Mouse (Mus musculus) liver, embryonic 14.5 days (tissue): ENCODE measurements around the gene Adam22. TPM values are rescaled to one million over a fixed set of nuclear protein-coding genes. Genes with fewer than 3 reads are reported as not detected.

Experiments used
- ATAC-seq: fragments of 200-750 bp; cut with Nextera tagmentation; 2 replicates; pipeline ENCODE4 v1.8.0; 2017; ENCODE audit warnings: moderate number of reproducible peaks, mild to moderate bottlenecking, moderate library complexity; ENCODE audit not compliant: insufficient read depth
- DNase-seq, 3 experiments: peaks; one replicate each; pipeline ENCODE4 v3.0.0-alpha.2; 2012 to 2013; ENCODE audit warnings: low read depth in 3 of 3, low spot score in 3 of 3
- H3K27ac ChIP-seq: fragments of 300-500 bp; sonication (generic); 2 replicates; pipeline ENCODE4 v1.5.1; 2014; ENCODE audit warnings: moderate library complexity, mild to moderate bottlenecking, control low read depth, inconsistent platforms
- H3K27me3 ChIP-seq: fragments of 300-500 bp; sonication (generic); 2 replicates; pipeline ENCODE4 v1.6.1; 2014; ENCODE audit warnings: mild to moderate bottlenecking, low read length, moderate library complexity; ENCODE audit not compliant: control insufficient read depth, insufficient read depth
- H3K36me3 ChIP-seq: fragments of 300-500 bp; sonication (generic); replicated peaks from 2 replicates; pipeline ENCODE4 v1.6.1; 2014; ENCODE audit warnings: low read depth; ENCODE audit not compliant: control insufficient read depth, insufficient read depth
- H3K4me1 ChIP-seq, 2 experiments: fragments of 200-500 bp in 1 of 2; fragments of 300-500 bp in 1 of 2; sonication (generic) in 1 of 2; replicated peaks; 2 replicates each; pipeline ENCODE4 v1.6.1; 2012 to 2014; ENCODE audit warnings: antibody characterized with exemption in 1 of 2, inconsistent platforms in 1 of 2, low read length in 1 of 2; ENCODE audit not compliant: control insufficient read depth in 2 of 2, insufficient read depth in 2 of 2
- H3K4me2 ChIP-seq: fragments of 300-500 bp; sonication (generic); 2 replicates; pipeline ENCODE4 v1.6.1; 2014; ENCODE audit warnings: low read depth, mild to moderate bottlenecking, control low read depth, moderate library complexity
- H3K4me3 ChIP-seq, 2 experiments: fragments of 200-500 bp in 1 of 2; fragments of 300-500 bp in 1 of 2; sonication (generic) in 1 of 2; 2 replicates each; pipeline ENCODE4 v1.5.1; 2012 to 2014; ENCODE audit warnings: low read depth in 2 of 2, low read length in 2 of 2, mild to moderate bottlenecking in 2 of 2, control low read depth in 1 of 2, inconsistent platforms in 1 of 2, moderate library complexity in 1 of 2; ENCODE audit not compliant: insufficient read depth in 1 of 2
- H3K9ac ChIP-seq: fragments of 300-500 bp; sonication (generic); replicated peaks from 2 replicates; pipeline ENCODE4 v1.6.1; 2014; ENCODE audit warnings: mild to moderate bottlenecking, control low read depth, moderate library complexity
- H3K9me3 ChIP-seq: fragments of 300-500 bp; sonication (generic); 2 replicates; pipeline ENCODE4 v1.6.1; 2016; ENCODE audit warnings: low read length, mixed read lengths; ENCODE audit not compliant: control insufficient read depth
- CTCF ChIP-seq: IDR thresholded peaks from 2 replicates; pipeline ENCODE4 v1.5.1; 2016; ENCODE audit warnings: antibody characterized with exemption, low read depth, control low read depth
- EP300 ChIP-seq: IDR thresholded peaks from 2 replicates; pipeline ENCODE4 v1.6.1; 2016; ENCODE audit warnings: antibody characterized with exemption, low read depth
- WGBS: fragments of 180-500 bp; shearing (Covaris S2); extraction: QIAGEN DNeasy Blood & Tissue Kit; methylation state at CpG from one replicate; pipeline ENCODE4 v1.1.7; 2014; ENCODE audit not compliant: insufficient replicate concordance; 5-methylcytosine and 5-hydroxymethylcytosine counted together
- polyA plus RNA-seq, 2 experiments: library from polyadenylated mRNA; depleted of rRNA in 1 of 2; stranded (reverse) in 1 of 2; unstranded in 1 of 2; fragments of >200 nt; fragmentation: Nextera tagmentation in 1 of 2; extraction: Ambion mirVana in 1 of 2; gene quantifications; 2 replicates each; pipeline versions ENCODE4 v1.2.1 to v1.2.3; 2012 to 2014

Adam22 gene
- polyA plus RNA-seq, 2 experiments, result 0.13 to 0.25 TPM

DNA sequence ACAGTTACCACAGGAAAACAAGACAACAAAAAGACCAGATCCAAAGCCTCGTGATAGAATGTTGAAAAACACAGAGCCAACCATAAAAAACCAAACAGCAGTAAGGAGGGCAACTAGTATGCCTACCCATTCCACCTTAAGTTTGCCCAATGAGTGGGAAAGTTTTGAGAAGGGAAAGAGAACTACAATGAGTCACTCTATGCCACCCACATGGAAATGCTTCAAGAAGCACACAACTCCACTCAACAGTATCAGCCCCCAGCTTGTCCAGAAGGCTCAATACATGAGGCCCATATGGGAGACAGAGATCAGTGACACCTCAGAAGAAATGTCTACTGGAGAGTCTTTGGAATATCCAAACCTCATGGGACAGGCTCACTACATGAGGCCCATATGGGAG is 187.3 kb downstream of the Adam22 start:
- Histone ChIP-seq H3K27me3 (no peaks in the 10 kb centered on the region), H3K9ac (no peak overlapping the region), H3K9me3 (no peaks in the 10 kb centered on the region), H3K4me3 (no peak overlapping the region), H3K4me1 (no peaks in the 10 kb centered on the region), H3K36me3 (no peaks in the 10 kb centered on the region), H3K27ac (no peak overlapping the region), H3K4me2 (no peak overlapping the region)
- ATAC-seq (no peak), DNase-seq (no peak)
- 38% methylated on average over 1 of the region's 1 CpGs for WGBS
- TF ChIP-seq CTCF (no peak), EP300 (no peak)

DNA sequence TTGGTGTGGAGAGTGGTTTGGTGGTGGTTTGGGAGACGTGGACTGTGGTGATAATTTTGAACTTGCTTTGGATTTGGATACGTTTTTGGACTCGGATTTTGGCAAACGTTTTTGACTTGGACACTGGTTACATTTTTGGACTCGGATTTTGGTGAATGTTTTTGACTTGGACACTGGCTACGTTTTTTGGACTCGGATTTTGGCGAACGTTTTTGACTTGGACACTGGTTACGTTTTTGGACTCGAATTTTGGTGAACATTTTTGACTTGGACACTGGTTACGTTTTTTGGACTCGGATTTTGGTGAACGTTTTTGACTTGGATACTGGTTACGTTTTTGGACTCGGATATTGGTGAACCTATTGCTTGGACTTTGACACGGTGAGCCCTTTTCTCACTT is 189.8 kb downstream of the Adam22 start:
- Histone ChIP-seq H3K9ac (no peak overlapping the region), H3K4me1 (no peaks in the 10 kb centered on the region), H3K27ac (no peak overlapping the region), H3K4me2 (no peak overlapping the region), H3K36me3 (no peaks in the 10 kb centered on the region), H3K9me3 (no peaks in the 10 kb centered on the region), H3K27me3 (no peaks in the 10 kb centered on the region), H3K4me3 (no peak overlapping the region)
- TF ChIP-seq CTCF, result no peak
- no peak for TF ChIP-seq EP300
- ATAC-seq (no peak), DNase-seq (no peak)
- WGBS, result 65% methylated on average over 17 of the region's 17 CpGs

DNA sequence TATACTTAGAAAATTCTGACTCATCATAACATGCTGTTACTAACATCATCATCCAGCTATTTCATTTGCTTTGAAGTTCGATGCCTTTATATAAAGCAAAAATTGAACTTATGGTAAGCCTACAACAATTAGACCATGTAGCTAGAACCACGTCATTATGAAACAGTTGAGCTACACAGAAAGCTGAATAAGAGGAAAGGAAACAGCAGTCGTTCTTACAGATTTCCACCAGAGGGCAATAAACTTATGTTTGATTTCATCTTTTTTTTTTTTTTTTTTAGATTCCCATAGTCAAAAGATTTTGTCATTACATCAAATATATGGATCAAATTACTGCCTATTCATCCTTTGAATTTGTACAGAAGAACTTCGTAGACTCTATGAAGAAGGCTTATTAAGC is 203.2 kb downstream of the Adam22 start:
- Histone ChIP-seq H3K27ac (no peak overlapping the region), H3K4me3 (no peak overlapping the region), H3K36me3 (no peaks in the 10 kb centered on the region), H3K9me3 (no peaks in the 10 kb centered on the region), H3K4me1 (no peaks in the 10 kb centered on the region), H3K4me2 (no peak overlapping the region), H3K9ac (no peak overlapping the region), H3K27me3 (no peaks in the 10 kb centered on the region)
- DNase-seq, result no peak
- no peak for ATAC-seq
- 34% methylated on average over 4 of the region's 4 CpGs for WGBS
- TF ChIP-seq CTCF, result no peak
- TF ChIP-seq EP300, result no peak

DNA sequence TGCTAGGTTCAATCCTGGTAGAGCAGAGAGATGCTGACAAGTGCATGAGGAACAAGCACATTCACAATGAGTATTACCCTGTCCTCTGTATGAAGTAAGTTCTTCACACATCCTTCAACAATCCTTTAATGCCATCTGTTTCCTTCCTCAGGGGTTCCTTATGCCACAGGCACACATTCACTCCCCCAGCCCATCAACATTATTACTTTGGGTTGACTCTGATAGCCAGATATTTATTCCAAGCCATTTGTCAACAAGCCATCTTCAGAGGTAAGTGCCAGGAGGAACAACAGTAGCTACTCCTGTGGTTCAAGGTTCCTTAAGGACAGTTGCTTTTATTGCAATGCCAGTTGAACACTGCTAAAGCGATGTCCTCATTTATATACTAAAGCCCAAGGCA is 216.3 kb downstream of the Adam22 start:
- DNase-seq (no peak), ATAC-seq (no peak)
- no peak overlapping the region for H3K27ac ChIP-seq
- TF ChIP-seq EP300 (no peak), CTCF (no peak)
- no peak overlapping the region for H3K4me2 ChIP-seq
- H3K9me3 ChIP-seq, result no peaks in the 10 kb centered on the region
- H3K36me3 ChIP-seq, result no peaks in the 10 kb centered on the region
- H3K4me1 ChIP-seq, result no peaks in the 10 kb centered on the region
- whole genome bisulfite sequencing, result 48% methylated on average over 1 of the region's 1 CpGs
- no peak overlapping the region for H3K9ac ChIP-seq
- no peak overlapping the region for H3K4me3 ChIP-seq
- H3K27me3 ChIP-seq, result no peaks in the 10 kb centered on the region

DNA sequence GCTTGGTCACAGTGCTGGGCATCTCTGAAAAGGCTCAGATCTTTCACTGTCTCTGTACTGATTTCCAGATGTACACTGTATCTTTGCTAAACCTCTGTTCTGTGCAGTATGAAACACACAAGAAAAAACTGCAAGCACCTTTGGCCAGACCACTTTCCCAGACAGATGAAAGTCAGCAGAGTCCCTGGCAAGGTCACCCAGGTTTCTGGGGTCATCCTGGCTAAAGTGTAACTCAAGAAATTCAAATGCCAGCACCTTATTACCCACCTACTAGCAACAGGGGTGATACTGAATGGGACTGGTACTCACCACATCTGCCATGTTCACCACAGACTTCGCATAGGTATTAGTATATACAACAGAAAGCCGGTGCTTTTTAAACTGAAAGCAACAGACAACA is 221.8 kb downstream of the Adam22 start:
- Histone ChIP-seq H3K27ac (no peak overlapping the region), H3K9ac (no peak overlapping the region), H3K27me3 (no peaks in the 10 kb centered on the region), H3K4me3 (no peak overlapping the region), H3K4me1 (no peaks in the 10 kb centered on the region), H3K4me2 (no peak overlapping the region), H3K36me3 (no peaks in the 10 kb centered on the region), H3K9me3 (no peaks in the 10 kb centered on the region)
- TF ChIP-seq EP300 (no peak), CTCF (no peak)
- DNase-seq (no peak), ATAC-seq (no peak)
- 76% methylated on average over 2 of the region's 2 CpGs for WGBS

DNA sequence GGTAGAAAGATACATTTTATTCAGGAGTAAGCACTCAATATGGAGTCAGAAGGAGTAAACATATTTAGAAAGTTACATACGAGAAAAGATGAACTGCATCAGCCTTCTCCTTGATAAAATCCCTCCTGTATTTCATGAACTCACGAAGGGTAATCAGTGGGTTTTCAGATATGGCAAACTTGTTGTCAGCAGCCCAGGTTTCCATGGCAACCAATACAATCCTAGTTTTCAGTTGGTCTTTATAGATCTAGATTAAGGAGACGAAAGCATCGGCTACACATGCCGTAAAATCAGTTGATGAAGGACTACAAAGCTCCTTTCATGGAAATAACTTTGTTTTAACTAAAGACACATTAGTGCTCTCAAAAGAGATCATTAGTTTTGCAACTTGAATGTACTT is 222.5 kb downstream of the Adam22 start:
- Histone ChIP-seq H3K4me1 (no peaks in the 10 kb centered on the region), H3K27ac (no peak overlapping the region), H3K27me3 (no peaks in the 10 kb centered on the region), H3K9ac (no peak overlapping the region), H3K4me3 (no peak overlapping the region), H3K9me3 (no peaks in the 10 kb centered on the region), H3K4me2 (no peak overlapping the region), H3K36me3 (no peaks in the 10 kb centered on the region)
- TF ChIP-seq CTCF, result no peak
- no peak for TF ChIP-seq EP300
- WGBS, result 65% methylated on average over 5 of the region's 5 CpGs
- ATAC-seq (no peak), DNase-seq (no peak)
